Mouse (Mus musculus): ENCODE data around the gene Arrdc4. TPM values are rescaled to one million over a fixed set of nuclear protein-coding genes. Genes with fewer than 3 reads are reported as not detected.

The Arrdc4 gene
- polyA plus RNA-seq, 1 experiment from 2014 or later, result 25.0 TPM

- Histone ChIP-seq H3K9ac (no peak overlapping the region), H3K4me3 (replicated peaks) (no peak overlapping the region), H3K4me1 (peaks cover 2% of the 10 kb centered on the region; the same call in 1 of the 2 replicates), H3K4me2 (no peak overlapping the region), H3K27ac (no peak overlapping the region), H3K36me3 (replicated peaks) (peaks cover 40% of the 10 kb centered on the region), H3K9me3 (no peaks in the 10 kb centered on the region), H3K27me3 (no peaks in the 10 kb centered on the region)
- ATAC-seq (ENCODE audit: low FRiP score), result no peak
- WGBS, result 90% methylated on average over 6 of the region's 6 CpGs
Observed at GRCm38 (mm10) chr7:68740763-68741162, 8.3 kb downstream of the Arrdc4 start.

- Histone ChIP-seq H3K27ac (no peak overlapping the region), H3K9ac (no peak overlapping the region), H3K4me2 (no peak overlapping the region), H3K4me3 (replicated peaks) (no peak overlapping the region), H3K9me3 (no peaks in the 10 kb centered on the region), H3K4me1 (0 out of 2 replicates have a peak, but pooled peaks cover 2% of the 10 kb centered on the region), H3K36me3 (replicated peaks) (peaks cover 40% of the 10 kb centered on the region), H3K27me3 (no peaks in the 10 kb centered on the region)
- 90% methylated on average over 11 of the region's 11 CpGs for WGBS
- no peak for ATAC-seq (ENCODE audit: low FRiP score)
Observed at GRCm38 (mm10) chr7:68738676-68739399, 10.2 kb downstream of the Arrdc4 start.

DNA sequence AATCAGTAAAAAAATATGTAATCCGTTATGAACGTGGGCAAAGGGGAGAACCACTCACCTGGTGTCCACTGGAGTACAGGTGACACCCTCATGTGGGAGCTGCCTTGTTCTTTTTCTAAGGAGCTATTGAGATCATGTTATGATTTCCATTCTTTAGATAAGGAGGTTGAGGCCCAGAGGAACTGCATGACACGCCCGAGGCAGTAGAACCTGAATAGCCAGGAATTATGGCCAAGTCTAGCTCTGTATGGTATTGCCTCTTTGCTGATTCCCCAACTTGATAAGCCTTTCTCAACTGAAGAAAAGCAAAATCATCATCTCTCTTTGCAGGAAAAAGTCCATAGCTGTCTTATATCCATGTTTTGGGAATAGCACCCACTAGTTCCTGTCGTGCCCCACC is 22.7 kb downstream of the Arrdc4 start:
- H3K4me2 ChIP-seq, result no peak overlapping the region
- no peak for ATAC-seq (ENCODE audit: low FRiP score)
- H3K9ac ChIP-seq, result no peak overlapping the region
- no peaks in the 10 kb centered on the region for H3K9me3 ChIP-seq
- 98% methylated on average over 5 of the region's 5 CpGs for WGBS
- no peaks in the 10 kb centered on the region for H3K4me1 ChIP-seq
- H3K4me3 ChIP-seq (replicated peaks), result no peak overlapping the region
- no peaks in the 10 kb centered on the region for H3K36me3 ChIP-seq (replicated peaks)
- H3K27me3 ChIP-seq, result no peaks in the 10 kb centered on the region
- H3K27ac ChIP-seq, result no peak overlapping the region

DNA sequence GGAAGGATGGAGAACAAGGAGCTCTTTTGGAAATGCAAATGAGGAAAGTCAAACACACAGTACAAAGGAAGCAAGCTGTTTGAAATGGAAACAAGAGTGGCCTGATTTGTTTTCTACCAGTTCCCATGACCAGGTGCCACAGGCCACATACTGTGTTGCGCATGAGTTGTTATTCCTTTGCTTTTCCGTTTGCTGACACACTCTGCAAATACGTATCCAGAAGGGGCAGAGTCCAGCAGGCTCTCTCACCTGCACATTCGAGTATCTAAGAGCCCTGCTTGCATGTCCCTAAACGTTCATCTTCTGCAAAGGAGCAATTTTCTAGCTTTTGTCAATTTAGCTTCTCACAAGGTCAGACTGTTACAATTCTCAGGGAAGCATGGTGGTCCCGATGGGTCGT is 24.3 kb downstream of the Arrdc4 start:
- H3K4me1 ChIP-seq, result no peaks in the 10 kb centered on the region
- no peak overlapping the region for H3K4me3 ChIP-seq (replicated peaks)
- WGBS, result 87% methylated on average over 7 of the region's 7 CpGs
- no peaks in the 10 kb centered on the region for H3K27me3 ChIP-seq
- H3K36me3 ChIP-seq (replicated peaks), result no peaks in the 10 kb centered on the region
- no peak for ATAC-seq (ENCODE audit: low FRiP score)
- H3K4me2 ChIP-seq, result no peak overlapping the region
- no peaks in the 10 kb centered on the region for H3K9me3 ChIP-seq
- no peak overlapping the region for H3K9ac ChIP-seq
- H3K27ac ChIP-seq, result no peak overlapping the region

- no peaks in the 10 kb centered on the region for H3K27me3 ChIP-seq
- H3K36me3 ChIP-seq (replicated peaks), result no peaks in the 10 kb centered on the region
- no peak overlapping the region for H3K4me2 ChIP-seq
- no peaks in the 10 kb centered on the region for H3K9me3 ChIP-seq
- H3K9ac ChIP-seq, result no peak overlapping the region
- no peak for ATAC-seq (ENCODE audit: low FRiP score)
- H3K27ac ChIP-seq, result no peak overlapping the region
- 92% methylated on average over 4 of the region's 4 CpGs for WGBS
- H3K4me3 ChIP-seq (replicated peaks), result no peak overlapping the region
- peaks cover 13% of the 10 kb centered on the region for H3K4me1 ChIP-seq
Observed at GRCm38 (mm10) chr7:68721520-68721919, 27.5 kb downstream of the Arrdc4 start.

DNA sequence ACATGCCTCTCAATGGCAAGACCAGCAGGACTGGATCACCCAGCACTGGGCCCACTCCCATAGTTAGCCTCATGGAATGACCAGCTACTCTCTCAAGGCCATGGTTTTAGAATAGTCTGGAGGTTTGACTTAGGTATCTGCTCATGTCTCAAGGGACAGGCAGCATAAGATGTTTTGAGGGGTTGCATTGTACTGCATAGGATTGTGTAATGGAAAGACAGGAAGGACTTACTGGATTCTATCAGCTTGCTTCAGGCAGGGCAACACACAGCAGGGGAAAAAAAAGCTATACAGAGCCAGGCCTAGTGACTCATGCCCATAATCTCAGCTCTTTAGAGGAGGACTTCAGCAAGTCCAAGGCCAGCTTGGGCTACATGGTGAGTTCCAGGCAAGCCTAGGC is 31.1 kb downstream of the Arrdc4 start:
- Histone ChIP-seq H3K27me3 (no peaks in the 10 kb centered on the region), H3K4me1 (peaks cover 13% of the 10 kb centered on the region), H3K9me3 (no peaks in the 10 kb centered on the region), H3K27ac (peak overlapping the region; percentile 43; the same call in 1 of the 2 replicates), H3K4me3 (replicated peaks) (no peak overlapping the region), H3K36me3 (replicated peaks) (no peaks in the 10 kb centered on the region), H3K9ac (no peak overlapping the region), H3K4me2 (no peak overlapping the region)
- no peak for ATAC-seq (ENCODE audit: low FRiP score)

DNA sequence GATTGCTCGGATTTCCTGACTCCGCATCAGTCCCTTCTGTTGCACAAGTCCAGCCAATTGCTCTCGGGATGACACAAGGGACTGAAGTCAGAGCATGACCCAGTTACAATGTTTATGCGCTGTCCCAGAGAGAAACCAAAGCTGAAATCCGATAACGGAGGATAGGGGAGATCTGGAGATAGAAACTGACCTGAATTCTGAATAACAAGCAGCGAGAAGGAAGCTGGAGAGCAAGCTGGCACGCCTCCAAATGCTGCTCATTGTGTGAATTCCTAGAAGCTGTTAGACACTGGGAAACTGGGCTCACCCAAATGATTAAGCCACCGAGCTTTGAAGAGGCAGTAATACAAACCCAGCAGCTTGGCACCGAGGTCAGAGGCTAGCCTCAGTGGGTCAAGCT is 31.5 kb downstream of the Arrdc4 start:
- 41% methylated on average over 10 of the region's 10 CpGs for WGBS
- Histone ChIP-seq H3K9me3 (no peaks in the 10 kb centered on the region), H3K4me3 (replicated peaks) (no peak overlapping the region), H3K4me2 (no peak overlapping the region), H3K4me1 (peaks cover 13% of the 10 kb centered on the region), H3K36me3 (replicated peaks) (no peaks in the 10 kb centered on the region), H3K27ac (peak overlapping the region; percentile 43; the same call in 1 of the 2 replicates), H3K9ac (no peak overlapping the region), H3K27me3 (no peaks in the 10 kb centered on the region)
- ATAC-seq (ENCODE audit: low FRiP score), result peak; percentile 68; the same call in 1 of the 2 replicates

- no peak overlapping the region for H3K4me2 ChIP-seq
- no peaks in the 10 kb centered on the region for H3K9me3 ChIP-seq
- 79% methylated on average over 8 of the region's 8 CpGs for WGBS
- H3K27me3 ChIP-seq, result no peaks in the 10 kb centered on the region
- ATAC-seq (ENCODE audit: low FRiP score), result no peak
- H3K36me3 ChIP-seq (replicated peaks), result no peaks in the 10 kb centered on the region
- no peak overlapping the region for H3K4me3 ChIP-seq (replicated peaks)
- H3K4me1 ChIP-seq, result peaks cover 13% of the 10 kb centered on the region
- H3K27ac ChIP-seq, result no peak overlapping the region
- H3K9ac ChIP-seq, result no peak overlapping the region
Observed at GRCm38 (mm10) chr7:68716926-68717325, 32.1 kb downstream of the Arrdc4 start.

DNA sequence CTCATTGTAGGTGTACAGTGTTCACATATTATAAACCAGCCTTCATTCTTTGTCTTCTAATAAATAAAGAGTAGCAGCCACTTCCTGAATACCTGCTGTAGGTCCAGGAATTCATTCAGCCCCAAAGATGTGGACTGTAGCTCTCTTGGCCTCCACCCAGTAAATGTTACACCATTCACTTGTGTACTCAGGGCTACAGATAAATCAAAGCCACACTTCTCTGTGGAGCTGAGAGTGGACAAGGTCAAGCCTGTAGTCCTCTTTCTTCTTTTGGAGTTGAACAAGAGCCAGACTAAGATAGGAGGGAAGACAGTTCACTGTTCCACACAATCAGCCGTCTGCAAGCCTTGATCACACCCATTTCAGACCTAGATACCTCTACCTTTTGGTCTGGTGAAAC is 36.1 kb downstream of the Arrdc4 start:
- H3K4me3 ChIP-seq (replicated peaks), result no peak overlapping the region
- no peak overlapping the region for H3K9ac ChIP-seq
- peaks cover 10% of the 10 kb centered on the region for H3K4me1 ChIP-seq
- 90% methylated on average over 1 of the region's 1 CpGs for WGBS
- no peak overlapping the region for H3K4me2 ChIP-seq
- H3K27me3 ChIP-seq, result no peaks in the 10 kb centered on the region
- H3K36me3 ChIP-seq (replicated peaks), result no peaks in the 10 kb centered on the region
- H3K9me3 ChIP-seq, result no peaks in the 10 kb centered on the region
- no peak overlapping the region for H3K27ac ChIP-seq
- ATAC-seq (ENCODE audit: low FRiP score), result no peak

- ATAC-seq (ENCODE audit: low FRiP score), result no peak
- H3K4me3 ChIP-seq (replicated peaks), result no peak overlapping the region
- H3K4me2 ChIP-seq, result no peak overlapping the region
- peaks cover 5% of the 10 kb centered on the region for H3K4me1 ChIP-seq
- 78% methylated on average over 3 of the region's 3 CpGs for WGBS
- no peak overlapping the region for H3K9ac ChIP-seq
- H3K27ac ChIP-seq, result no peak overlapping the region
- H3K9me3 ChIP-seq, result no peaks in the 10 kb centered on the region
- H3K27me3 ChIP-seq, result no peaks in the 10 kb centered on the region
- H3K36me3 ChIP-seq (replicated peaks), result no peaks in the 10 kb centered on the region
Observed at GRCm38 (mm10) chr7:68712425-68712824, 36.6 kb downstream of the Arrdc4 start.

DNA sequence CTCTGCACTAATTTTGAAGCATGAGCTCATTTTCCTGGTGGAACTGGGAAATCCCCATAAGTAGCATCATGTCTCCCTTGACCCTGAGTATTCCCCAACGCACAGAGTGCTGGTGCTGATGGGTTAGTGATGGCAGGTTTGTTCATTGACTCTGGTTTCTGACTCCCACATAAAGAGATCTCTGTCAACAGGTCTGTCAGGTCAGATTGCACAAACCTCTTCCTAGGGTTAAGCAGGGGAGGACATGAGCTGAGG is 39.8 kb downstream of the Arrdc4 start:
- no peaks in the 10 kb centered on the region for H3K36me3 ChIP-seq (replicated peaks)
- no peak overlapping the region for H3K4me3 ChIP-seq (replicated peaks)
- no peak overlapping the region for H3K27ac ChIP-seq
- H3K27me3 ChIP-seq, result no peaks in the 10 kb centered on the region
- no peak overlapping the region for H3K9ac ChIP-seq
- 83% methylated on average over 1 of the region's 1 CpGs for WGBS
- H3K9me3 ChIP-seq, result no peaks in the 10 kb centered on the region
- no peak overlapping the region for H3K4me2 ChIP-seq
- H3K4me1 ChIP-seq, result no peaks in the 10 kb centered on the region
- ATAC-seq (ENCODE audit: low FRiP score), result no peak

DNA sequence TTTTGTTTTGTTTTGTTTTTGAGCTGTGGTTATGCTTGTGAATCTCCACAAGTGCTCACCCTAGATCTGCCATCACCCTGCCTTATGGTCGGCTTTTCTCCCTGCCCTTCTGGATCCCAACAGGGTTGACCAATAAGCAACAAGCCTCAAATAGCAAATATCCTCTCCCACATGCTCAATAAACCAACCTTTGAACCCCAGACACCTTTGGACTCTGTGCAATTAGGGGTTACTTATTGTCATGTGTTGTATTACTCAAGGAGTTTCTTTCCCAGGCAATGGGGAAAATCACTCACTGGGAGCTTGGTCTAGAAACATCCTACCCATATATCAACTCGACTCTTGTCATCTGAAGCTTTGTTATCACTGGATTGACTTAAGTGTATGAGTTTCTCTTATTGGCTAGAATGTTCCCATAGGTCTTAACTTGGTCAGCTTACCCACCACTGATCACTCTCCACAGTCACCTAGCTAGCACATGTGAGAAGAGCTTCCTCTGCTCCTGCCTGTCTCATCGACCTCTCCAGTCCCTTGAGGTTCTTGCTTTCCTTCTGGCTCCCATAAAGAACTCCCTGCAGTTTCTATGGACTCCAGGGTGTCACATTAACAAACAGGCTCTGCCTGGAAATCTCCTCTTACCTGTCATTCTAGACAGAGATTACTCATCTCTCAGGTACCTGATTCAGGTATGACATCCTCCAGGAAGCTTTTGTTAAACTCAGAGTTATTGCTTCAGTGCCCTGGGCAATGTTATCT is 40.3 kb downstream of the Arrdc4 start:
- no peaks in the 10 kb centered on the region for H3K27me3 ChIP-seq
- no peak for ATAC-seq (ENCODE audit: low FRiP score)
- H3K9me3 ChIP-seq, result no peaks in the 10 kb centered on the region
- no peak overlapping the region for H3K4me2 ChIP-seq
- no peaks in the 10 kb centered on the region for H3K4me1 ChIP-seq
- H3K27ac ChIP-seq, result no peak overlapping the region
- no peak overlapping the region for H3K9ac ChIP-seq
- H3K36me3 ChIP-seq (replicated peaks), result no peaks in the 10 kb centered on the region
- no peak overlapping the region for H3K4me3 ChIP-seq (replicated peaks)
- 89% methylated on average over 3 of the region's 3 CpGs for WGBS

- no peak overlapping the region for H3K9ac ChIP-seq
- ATAC-seq (ENCODE audit: low FRiP score), result no peak
- no peaks in the 10 kb centered on the region for H3K27me3 ChIP-seq
- no peaks in the 10 kb centered on the region for H3K36me3 ChIP-seq (replicated peaks)
- no peaks in the 10 kb centered on the region for H3K9me3 ChIP-seq
- H3K27ac ChIP-seq, result no peak overlapping the region
- no peaks in the 10 kb centered on the region for H3K4me1 ChIP-seq
- no peak overlapping the region for H3K4me3 ChIP-seq (replicated peaks)
- H3K4me2 ChIP-seq, result no peak overlapping the region
- 93% methylated on average over 7 of the region's 7 CpGs for WGBS
Observed at GRCm38 (mm10) chr7:68705162-68705561, 43.9 kb downstream of the Arrdc4 start.

All from forebrain, embryonic 12.5 days (tissue).